Mouse (Mus musculus) kidney, embryonic 14.5 days (tissue): ENCODE data around the gene Pisd. TPM values are rescaled to one million over a fixed set of nuclear protein-coding genes. Genes with fewer than 3 reads are reported as not detected.

Source experiments
- ATAC-seq: fragments of 200-750 bp; cut with Nextera tagmentation; 2 replicates; pipeline ENCODE4 v1.8.0; 2017; ENCODE audit warnings: moderate number of reproducible peaks, mild to moderate bottlenecking, moderate TSS enrichment, moderate library complexity; ENCODE audit not compliant: low FRiP score, low TSS enrichment
- H3K27ac ChIP-seq: fragments of 300-500 bp; sonication (generic); 2 replicates; pipeline ENCODE4 v1.5.1; 2014; ENCODE audit warnings: low read depth, mild to moderate bottlenecking, low read length, moderate library complexity, mixed read lengths
- H3K27me3 ChIP-seq: fragments of 300-500 bp; sonication (generic); 2 replicates; pipeline ENCODE4 v1.6.1; 2014; ENCODE audit warnings: mild to moderate bottlenecking, low read length; ENCODE audit not compliant: control insufficient read depth, insufficient read depth
- H3K36me3 ChIP-seq: fragments of 300-500 bp; sonication (generic); 2 replicates; pipeline ENCODE4 v1.6.1; 2014; ENCODE audit warnings: low read length, mixed read lengths; ENCODE audit not compliant: control insufficient read depth, insufficient read depth
- H3K4me1 ChIP-seq: fragments of 300-500 bp; sonication (generic); 2 replicates; pipeline ENCODE4 v1.6.1; 2014; ENCODE audit warnings: low read length, mixed read lengths; ENCODE audit not compliant: control insufficient read depth, insufficient read depth
- H3K4me2 ChIP-seq: fragments of 300-500 bp; sonication (generic); replicated peaks from 2 replicates; pipeline ENCODE4 v1.6.1; 2014; ENCODE audit warnings: low read depth, mild to moderate bottlenecking, low read length
- H3K4me3 ChIP-seq: fragments of 300-500 bp; sonication (generic); 2 replicates; pipeline ENCODE4 v1.5.1; 2014; ENCODE audit warnings: mild to moderate bottlenecking, low read length
- H3K9ac ChIP-seq: fragments of 300-500 bp; sonication (generic); 2 replicates; pipeline ENCODE4 v1.6.1; 2014; ENCODE audit warnings: low read depth, mild to moderate bottlenecking, low read length, moderate library complexity
- H3K9me3 ChIP-seq: fragments of 300-500 bp; sonication (generic); 2 replicates; pipeline ENCODE4 v1.6.1; 2016; ENCODE audit warnings: low read length; ENCODE audit not compliant: control insufficient read depth
- WGBS: fragments of 180-500 bp; shearing (Covaris S2); extraction: QIAGEN DNeasy Blood & Tissue Kit; methylation state at CpG from one replicate; pipeline ENCODE4 v1.1.7; 2014; 5-methylcytosine and 5-hydroxymethylcytosine counted together
- polyA plus RNA-seq: library from polyadenylated mRNA; unstranded; fragments of >200 nt; fragmentation: Nextera tagmentation; extraction: Ambion mirVana; gene quantifications from 2 replicates; pipeline ENCODE4 v1.2.1, GENCODE M21; 2014

The Pisd gene
- polyA plus RNA-seq, 1 experiment from 2014 or later: 79.2 TPM

GRCm38 (mm10) chr5:32722263-32722662, 63.2 kb downstream of the Pisd start:
- Histone ChIP-seq H3K27ac (no peak overlapping the region), H3K9ac (no peak overlapping the region), H3K4me2 (no peak overlapping the region), H3K4me3 (no peak overlapping the region), H3K27me3 (no peaks in the 10 kb centered on the region), H3K36me3 (no peaks in the 10 kb centered on the region), H3K9me3 (no peaks in the 10 kb centered on the region), H3K4me1 (no peaks in the 10 kb centered on the region)
- 79% methylated on average over 7 of the region's 7 CpGs for WGBS
- no peak for ATAC-seq

- no peak overlapping the region for H3K4me3 ChIP-seq
- H3K27me3 ChIP-seq: no peaks in the 10 kb centered on the region
- 45% methylated on average over 3 of the region's 3 CpGs for WGBS
- H3K9me3 ChIP-seq: no peaks in the 10 kb centered on the region
- no peak for ATAC-seq
- H3K27ac ChIP-seq: no peak overlapping the region
- no peaks in the 10 kb centered on the region for H3K4me1 ChIP-seq
- no peak overlapping the region for H3K4me2 ChIP-seq
- H3K36me3 ChIP-seq: no peaks in the 10 kb centered on the region
- H3K9ac ChIP-seq: no peak overlapping the region
These were observed 64.1 kb downstream of the Pisd start for GRCm38 (mm10) chr5:32721316-32721715.

GRCm38 (mm10) chr5:32720416-32720815, 65.0 kb downstream of the Pisd start:
- H3K27me3 ChIP-seq: no peaks in the 10 kb centered on the region

GRCm38 (mm10) chr5:32718916-32719315, 66.5 kb downstream of the Pisd start:
- Histone ChIP-seq H3K9ac (no peak overlapping the region), H3K36me3 (no peaks in the 10 kb centered on the region), H3K27ac (no peak overlapping the region), H3K4me2 (no peak overlapping the region), H3K9me3 (no peaks in the 10 kb centered on the region), H3K4me1 (no peaks in the 10 kb centered on the region), H3K4me3 (no peak overlapping the region), H3K27me3 (no peaks in the 10 kb centered on the region)
- 36% methylated on average over 6 of the region's 6 CpGs for WGBS
- ATAC-seq: no peak

More at GRCm38 (mm10) chr5:32720416-32720815, 65.0 kb downstream of the Pisd start:
- Histone ChIP-seq H3K4me3 (no peak overlapping the region), H3K4me1 (no peaks in the 10 kb centered on the region), H3K27ac (no peak overlapping the region), H3K9ac (no peak overlapping the region), H3K9me3 (no peaks in the 10 kb centered on the region), H3K4me2 (no peak overlapping the region), H3K36me3 (no peaks in the 10 kb centered on the region)
- WGBS: 71% methylated on average over 9 of the region's 9 CpGs
- ATAC-seq: no peak

GRCm38 (mm10) chr5:32717726-32718125, 67.7 kb downstream of the Pisd start:
- Histone ChIP-seq H3K4me2 (no peak overlapping the region), H3K27me3 (no peaks in the 10 kb centered on the region), H3K9me3 (no peaks in the 10 kb centered on the region), H3K9ac (no peak overlapping the region), H3K27ac (no peak overlapping the region), H3K36me3 (no peaks in the 10 kb centered on the region), H3K4me1 (no peaks in the 10 kb centered on the region), H3K4me3 (no peak overlapping the region)
- WGBS: 46% methylated on average over 1 of the region's 1 CpGs
- no peak for ATAC-seq

GRCm38 (mm10) chr5:32713703-32714467, 71.6 kb downstream of the Pisd start:
- no peaks in the 10 kb centered on the region for H3K9me3 ChIP-seq
- H3K9ac ChIP-seq: peak overlapping the region; percentile 63
- peak; percentile 98 for ATAC-seq
- no peaks in the 10 kb centered on the region for H3K27me3 ChIP-seq
- under 1% methylated on average over 55 of the region's 55 CpGs for WGBS
- H3K4me1 ChIP-seq: no peaks in the 10 kb centered on the region
- no peaks in the 10 kb centered on the region for H3K36me3 ChIP-seq
- peak overlapping the region; percentile 85 for H3K27ac ChIP-seq
- peak overlapping the region; percentile 53 for H3K4me3 ChIP-seq
- H3K4me2 ChIP-seq: peak overlapping the region; percentile 51

GRCm38 (mm10) chr5:32713042-32713702, 72.3 kb downstream of the Pisd start:
- Histone ChIP-seq H3K4me1 (no peaks in the 10 kb centered on the region), H3K27me3 (no peaks in the 10 kb centered on the region), H3K27ac (peak overlapping the region; percentile 85), H3K4me3 (peak overlapping the region; percentile 53), H3K9ac (peak overlapping the region; percentile 63), H3K36me3 (no peaks in the 10 kb centered on the region), H3K9me3 (no peaks in the 10 kb centered on the region), H3K4me2 (peak overlapping the region; percentile 51)
- WGBS: 36% methylated on average over 2 of the region's 2 CpGs
- ATAC-seq: no peak; the same call in 1 of the 2 replicates

- H3K9me3 ChIP-seq: no peaks in the 10 kb centered on the region
- H3K27ac ChIP-seq: no peak overlapping the region
- 60% methylated on average over 4 of the region's 4 CpGs for WGBS
- no peak overlapping the region; the same call in 1 of the 2 replicates for H3K4me2 ChIP-seq
- no peaks in the 10 kb centered on the region for H3K4me1 ChIP-seq
- no peak overlapping the region for H3K9ac ChIP-seq
- H3K36me3 ChIP-seq: no peaks in the 10 kb centered on the region
- ATAC-seq: no peak
- no peaks in the 10 kb centered on the region for H3K27me3 ChIP-seq
- H3K4me3 ChIP-seq: peak overlapping the region; percentile 3; the same call in 1 of the 2 replicates
These were observed 73.0 kb downstream of the Pisd start for GRCm38 (mm10) chr5:32712221-32713041.
